Mouse (Mus musculus) midbrain, embryonic 14.5 days (tissue): Measurements from ENCODE around the gene Syt13. TPM values are rescaled to one million over a fixed set of nuclear protein-coding genes. Genes with fewer than 3 reads are reported as not detected.
A peak's percentile ranks its signal among the peaks of the same experiment; 100 is the strongest.

Experiments used
- ATAC-seq: fragments of 200-750 bp; cut with Nextera tagmentation; 2 replicates; pipeline ENCODE4 v1.8.0; 2017; ENCODE audit warnings: moderate number of reproducible peaks, moderate library complexity; ENCODE audit not compliant: low FRiP score, low TSS enrichment
- DNase-seq: peaks from one replicate; pipeline ENCODE4 v3.0.0-alpha.2; 2015
- H3K27ac ChIP-seq: fragments of 300-500 bp; sonication (generic); replicated peaks from 2 replicates; pipeline ENCODE4 v1.5.1; 2014; ENCODE audit warnings: mild to moderate bottlenecking, low read depth, low read length, moderate library complexity
- H3K27me3 ChIP-seq: fragments of 300-500 bp; sonication (generic); 2 replicates; pipeline ENCODE4 v1.6.1; 2014; ENCODE audit warnings: low read length, control low read depth, mixed read lengths; ENCODE audit not compliant: control insufficient read depth, insufficient read depth
- H3K36me3 ChIP-seq: fragments of 300-500 bp; sonication (generic); 2 replicates; pipeline ENCODE4 v1.6.1; 2014; ENCODE audit warnings: low read length, control low read depth; ENCODE audit not compliant: control insufficient read depth, insufficient read depth
- H3K4me1 ChIP-seq: fragments of 300-500 bp; sonication (generic); 2 replicates; pipeline ENCODE4 v1.6.1; 2014; ENCODE audit warnings: mild to moderate bottlenecking, antibody characterized with exemption, low read length, control low read depth; ENCODE audit not compliant: control insufficient read depth, insufficient read depth
- H3K4me2 ChIP-seq: fragments of 300-500 bp; sonication (generic); 2 replicates; pipeline ENCODE4 v1.6.1; 2014; ENCODE audit warnings: mild to moderate bottlenecking, low read length, moderate library complexity
- H3K4me3 ChIP-seq: fragments of 300-500 bp; sonication (generic); replicated peaks from 2 replicates; pipeline ENCODE4 v1.5.1; 2014; ENCODE audit warnings: low read depth, low read length
- H3K9ac ChIP-seq: fragments of 300-500 bp; sonication (generic); replicated peaks from 2 replicates; pipeline ENCODE4 v1.6.1; 2014; ENCODE audit warnings: mild to moderate bottlenecking, low read length, moderate library complexity
- H3K9me3 ChIP-seq: fragments of 300-500 bp; sonication (generic); 2 replicates; pipeline ENCODE4 v1.6.1; 2016; ENCODE audit warnings: low read length, control low read depth, mixed read lengths; ENCODE audit not compliant: control insufficient read depth
- WGBS: fragments of 180-500 bp; shearing (Covaris S2); extraction: QIAGEN DNeasy Blood & Tissue Kit; methylation state at CpG from one replicate; pipeline ENCODE4 v1.1.7; 2014; 5-methylcytosine and 5-hydroxymethylcytosine counted together
- polyA plus RNA-seq: library from polyadenylated mRNA; unstranded; fragments of >200 nt; fragmentation: Nextera tagmentation; extraction: Ambion mirVana; gene quantifications from 2 replicates; pipeline ENCODE4 v1.2.1, GENCODE M21; 2014

The Syt13 gene
- polyA plus RNA-seq, 1 experiment from 2014 or later, result 48.9 TPM

DNA sequence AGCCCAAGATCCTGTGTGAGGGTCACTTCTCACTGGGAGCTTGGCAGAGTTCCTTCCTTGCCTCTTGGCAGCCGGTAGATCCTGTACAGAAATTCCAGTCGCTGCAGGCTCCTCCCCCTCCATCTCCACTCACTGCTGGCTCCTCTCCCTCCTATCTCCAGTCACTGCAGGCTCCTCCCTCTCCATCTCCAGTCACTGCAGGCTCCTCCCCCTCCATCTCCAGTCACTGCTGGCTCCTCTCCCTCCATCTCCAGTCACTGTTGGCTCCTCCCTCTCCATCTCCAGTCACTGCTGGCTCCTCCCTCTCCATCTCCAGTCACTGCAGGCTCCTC lies 31.0 kb upstream of the Syt13 start:
- DNase-seq (peak; percentile 41), ATAC-seq (peak; percentile 17; the same call in 1 of the 2 replicates)
- WGBS, result 3% methylated on average over 2 of the region's 2 CpGs
- no peak overlapping the region for H3K4me3 ChIP-seq
- H3K36me3 ChIP-seq, result no peaks in the 10 kb centered on the region
- H3K4me1 ChIP-seq, result peaks cover 7% of the 10 kb centered on the region
- H3K9ac ChIP-seq, result no peak overlapping the region
- H3K27me3 ChIP-seq, result no peaks in the 10 kb centered on the region
- H3K27ac ChIP-seq, result no peak overlapping the region
- peak overlapping the region; percentile 16; the same call in 1 of the 2 replicates for H3K4me2 ChIP-seq
- no peaks in the 10 kb centered on the region for H3K9me3 ChIP-seq

DNA sequence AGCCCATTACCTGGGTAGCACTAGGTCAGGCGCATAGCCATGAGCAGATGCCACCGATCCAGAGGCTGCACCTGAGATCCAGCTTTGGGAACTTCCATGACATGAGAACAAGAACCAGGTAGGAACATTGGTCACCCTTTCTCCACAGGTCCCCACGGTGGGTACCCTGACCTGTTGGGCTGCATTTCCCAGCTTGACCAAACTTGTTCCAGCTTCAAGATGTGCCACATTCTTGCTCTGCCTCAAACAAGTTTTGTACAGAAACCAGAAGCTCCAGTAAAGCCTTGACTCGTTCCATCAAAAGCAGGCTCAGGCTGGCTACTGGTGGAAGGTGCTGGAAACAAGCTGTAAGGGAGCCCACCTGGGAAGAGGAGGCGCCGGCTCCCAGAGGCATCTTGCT lies 29.9 kb upstream of the Syt13 start:
- DNase-seq, result no peak
- peaks cover 7% of the 10 kb centered on the region for H3K4me1 ChIP-seq
- no peaks in the 10 kb centered on the region for H3K9me3 ChIP-seq
- H3K27me3 ChIP-seq, result no peaks in the 10 kb centered on the region
- no peak for ATAC-seq
- no peak overlapping the region for H3K9ac ChIP-seq
- WGBS, result 96% methylated on average over 6 of the region's 6 CpGs
- H3K27ac ChIP-seq, result no peak overlapping the region
- no peak overlapping the region for H3K4me2 ChIP-seq
- H3K36me3 ChIP-seq, result no peaks in the 10 kb centered on the region
- H3K4me3 ChIP-seq, result no peak overlapping the region

DNA sequence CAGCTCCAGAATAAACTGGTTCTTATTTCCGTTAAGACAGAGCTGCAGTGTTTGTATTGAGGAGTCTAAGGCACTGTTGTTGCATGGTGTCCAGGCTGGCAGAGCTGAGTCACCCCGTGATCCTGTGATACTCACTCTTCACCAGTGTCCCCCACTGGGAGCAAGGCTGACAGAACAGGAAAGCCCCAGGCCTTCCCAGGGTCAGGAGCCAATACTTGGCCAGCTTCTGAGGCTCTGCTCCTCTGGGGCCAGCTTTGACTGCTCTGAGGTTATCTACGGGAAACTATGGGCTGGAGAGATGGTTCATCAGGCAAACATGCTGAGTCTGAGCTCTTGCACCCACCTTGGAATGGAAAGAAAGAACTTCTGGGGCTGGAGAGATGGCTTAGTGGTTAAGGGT lies 28.0 kb upstream of the Syt13 start:
- DNase-seq, result no peak
- no peak overlapping the region for H3K4me2 ChIP-seq

DNA sequence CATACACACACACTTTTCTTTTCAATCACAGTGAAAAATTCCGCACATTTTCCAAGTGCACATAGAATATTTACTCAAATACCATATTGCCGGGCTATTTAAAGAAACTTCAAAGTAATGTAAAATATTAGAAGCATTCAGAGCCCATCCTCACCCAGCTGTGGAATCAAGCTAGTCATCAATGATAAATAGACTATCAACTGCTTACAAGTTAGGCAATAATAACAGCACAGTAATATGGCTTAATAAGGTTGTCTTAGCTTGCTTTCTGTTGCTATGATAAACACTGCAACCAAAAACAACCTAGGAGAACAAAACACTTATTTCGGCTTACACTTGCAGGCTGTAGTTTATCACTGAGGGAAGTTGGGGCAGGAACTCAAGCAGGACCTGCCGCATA lies 22.4 kb upstream of the Syt13 start:
- Histone ChIP-seq H3K9ac (no peak overlapping the region), H3K4me1 (no peaks in the 10 kb centered on the region), H3K36me3 (no peaks in the 10 kb centered on the region), H3K27me3 (no peaks in the 10 kb centered on the region), H3K9me3 (no peaks in the 10 kb centered on the region), H3K27ac (no peak overlapping the region), H3K4me3 (no peak overlapping the region), H3K4me2 (no peak overlapping the region)
- DNase-seq (no peak), ATAC-seq (no peak)
- 94% methylated on average over 4 of the region's 4 CpGs for WGBS

More for the DNA sequence above, 28.0 kb upstream of the Syt13 start:
- no peak overlapping the region for H3K9ac ChIP-seq
- ATAC-seq, result no peak
- 78% methylated on average over 3 of the region's 3 CpGs for WGBS
- peaks cover 7% of the 10 kb centered on the region for H3K4me1 ChIP-seq
- no peak overlapping the region for H3K4me3 ChIP-seq
- no peaks in the 10 kb centered on the region for H3K9me3 ChIP-seq
- H3K36me3 ChIP-seq, result no peaks in the 10 kb centered on the region
- no peaks in the 10 kb centered on the region for H3K27me3 ChIP-seq
- no peak overlapping the region for H3K27ac ChIP-seq

DNA sequence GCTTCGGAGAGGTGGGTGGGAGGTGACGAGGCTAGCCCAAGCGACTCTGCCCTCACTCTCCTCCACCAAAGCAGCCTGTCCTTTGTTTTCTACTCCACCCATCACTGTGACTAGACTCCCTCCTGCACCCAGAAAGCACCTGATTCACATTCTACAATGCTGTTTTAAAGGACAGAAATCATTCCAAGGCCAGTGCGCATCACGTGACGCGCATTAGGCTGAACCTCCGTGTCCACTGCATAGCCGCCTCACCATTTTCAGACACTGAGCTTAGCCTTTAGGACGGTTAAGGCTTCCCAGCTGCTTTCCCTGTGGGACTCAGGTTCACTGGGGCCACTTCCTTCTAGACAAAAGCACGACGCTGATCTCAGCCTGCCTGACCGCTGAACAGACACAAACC lies 11.2 kb upstream of the Syt13 start:
- H3K4me1 ChIP-seq, result no peaks in the 10 kb centered on the region
- H3K27ac ChIP-seq, result no peak overlapping the region
- H3K27me3 ChIP-seq, result no peaks in the 10 kb centered on the region
- WGBS, result 75% methylated on average over 13 of the region's 13 CpGs
- H3K9me3 ChIP-seq, result no peaks in the 10 kb centered on the region
- ATAC-seq (no peak), DNase-seq (no peak)
- H3K9ac ChIP-seq, result no peak overlapping the region
- no peak overlapping the region for H3K4me3 ChIP-seq
- H3K36me3 ChIP-seq, result no peaks in the 10 kb centered on the region
- no peak overlapping the region for H3K4me2 ChIP-seq

DNA sequence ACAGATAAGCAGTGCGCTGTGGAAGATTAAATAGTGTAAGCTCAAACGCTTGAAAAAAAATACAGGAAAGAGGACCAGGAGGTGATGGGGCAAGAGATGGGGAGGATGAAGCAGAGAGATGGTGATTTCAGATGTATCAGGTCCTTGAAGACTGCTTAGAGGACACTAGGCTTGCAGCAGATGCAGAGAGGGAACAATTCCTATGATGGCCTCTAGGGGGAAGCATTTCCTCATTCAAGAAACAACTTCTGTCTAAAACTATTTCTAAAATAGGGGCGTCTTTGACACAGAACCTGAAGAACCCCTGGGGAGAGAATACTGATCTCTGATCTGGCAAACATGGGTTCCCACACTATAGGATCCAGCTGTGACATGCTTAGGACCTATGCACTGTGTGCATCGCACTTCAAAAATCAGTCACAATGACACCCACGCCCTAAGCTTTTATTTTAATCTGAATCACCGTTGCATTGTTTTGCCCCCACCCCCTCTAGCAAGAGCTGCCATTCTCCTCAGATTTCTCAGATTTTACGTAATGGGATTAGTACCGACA lies 10.5 kb upstream of the Syt13 start:
- H3K9ac ChIP-seq, result no peak overlapping the region
- WGBS, result 28% methylated on average over 8 of the region's 8 CpGs
- H3K27me3 ChIP-seq, result no peaks in the 10 kb centered on the region
- H3K36me3 ChIP-seq, result no peaks in the 10 kb centered on the region
- H3K27ac ChIP-seq, result no peak overlapping the region
- DNase-seq, result peak; percentile 92
- H3K9me3 ChIP-seq, result no peaks in the 10 kb centered on the region
- ATAC-seq, result no peak
- no peaks in the 10 kb centered on the region for H3K4me1 ChIP-seq
- H3K4me3 ChIP-seq, result no peak overlapping the region
- no peak overlapping the region for H3K4me2 ChIP-seq

DNA sequence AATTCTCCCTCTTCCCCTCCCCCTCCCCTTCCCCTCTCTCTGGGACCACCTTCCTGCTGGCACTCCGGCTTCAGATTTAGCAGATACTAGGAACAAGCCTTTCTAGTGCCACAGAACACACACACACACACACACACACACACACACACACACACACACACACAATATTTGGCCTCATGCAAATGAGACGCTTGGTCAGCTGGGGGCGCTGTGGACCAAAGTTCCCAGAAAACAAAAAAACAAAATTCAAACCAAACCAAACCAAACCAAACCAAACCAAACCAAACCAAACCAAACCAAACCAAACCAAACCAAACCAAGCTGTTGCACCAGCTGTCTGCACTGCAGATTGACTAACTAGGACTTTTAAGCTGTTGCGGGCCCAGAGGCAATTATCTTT lies 4.5 kb upstream of the Syt13 start:
- 63% methylated on average over 4 of the region's 4 CpGs for WGBS
- H3K9me3 ChIP-seq, result no peaks in the 10 kb centered on the region
- peak; percentile 26 for DNase-seq
- H3K27me3 ChIP-seq, result no peaks in the 10 kb centered on the region
- H3K4me2 ChIP-seq, result no peak overlapping the region
- H3K4me3 ChIP-seq, result no peak overlapping the region
- H3K27ac ChIP-seq, result no peak overlapping the region
- ATAC-seq, result no peak
- H3K4me1 ChIP-seq, result peaks cover 31% of the 10 kb centered on the region
- no peak overlapping the region for H3K9ac ChIP-seq
- no peaks in the 10 kb centered on the region for H3K36me3 ChIP-seq

DNA sequence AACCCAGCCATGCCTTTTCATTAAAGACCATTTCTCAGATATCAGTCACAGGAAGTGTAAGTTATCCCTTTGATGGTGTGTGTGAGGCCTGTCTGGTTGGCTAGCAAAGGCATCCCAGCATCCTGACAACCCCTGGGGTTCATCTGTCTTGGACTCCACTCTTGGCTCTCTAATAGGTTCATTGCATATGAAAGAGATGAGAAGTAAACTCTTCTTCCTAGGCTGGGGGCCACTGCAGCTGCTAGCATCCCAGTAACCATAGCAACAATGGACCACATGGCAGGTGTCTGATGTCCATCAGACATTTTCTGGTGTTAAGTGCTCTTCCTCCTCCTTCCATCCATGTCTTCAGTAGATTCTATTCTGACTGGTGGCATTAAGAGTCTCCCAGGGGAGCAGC lies 2.6 kb upstream of the Syt13 start:
- H3K4me2 ChIP-seq, result no peak overlapping the region
- no peak overlapping the region for H3K9ac ChIP-seq
- peaks cover 47% of the 10 kb centered on the region for H3K4me1 ChIP-seq
- H3K9me3 ChIP-seq, result no peaks in the 10 kb centered on the region
- peak; percentile 26; the same call in 1 of the 2 replicates for ATAC-seq
- peak overlapping the region; percentile 65 for H3K27ac ChIP-seq
- DNase-seq, result peak; percentile 73
- H3K4me3 ChIP-seq, result no peak overlapping the region
- no peaks in the 10 kb centered on the region for H3K27me3 ChIP-seq
- no peaks in the 10 kb centered on the region for H3K36me3 ChIP-seq

DNA sequence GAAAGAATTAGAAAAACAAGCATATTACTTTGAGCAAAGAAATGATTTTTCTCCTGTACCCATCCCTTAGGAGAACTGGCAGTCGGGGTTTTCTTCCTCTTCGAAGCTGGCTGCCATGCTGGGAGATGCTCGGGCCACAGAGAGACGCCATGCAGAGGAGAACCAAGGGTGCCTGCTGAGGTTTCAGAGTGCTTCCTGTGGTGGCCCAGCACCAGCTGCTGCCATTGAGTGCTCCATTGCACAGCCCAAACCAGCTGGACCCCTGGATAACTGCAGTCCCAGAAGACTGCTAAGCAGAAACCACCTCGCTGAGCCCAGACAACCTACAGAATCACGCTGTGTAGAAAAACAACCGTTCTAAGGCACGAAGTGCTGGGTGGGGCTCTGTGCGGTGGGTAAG lies 1.6 kb upstream of the Syt13 start:
- Histone ChIP-seq H3K27ac (peak overlapping the region; percentile 65; the same call in 1 of the 2 replicates), H3K4me1 (peaks cover 55% of the 10 kb centered on the region), H3K36me3 (no peaks in the 10 kb centered on the region), H3K4me2 (peak overlapping the region; percentile 13; the same call in 1 of the 2 replicates), H3K9me3 (no peaks in the 10 kb centered on the region), H3K4me3 (no peak overlapping the region), H3K27me3 (no peaks in the 10 kb centered on the region), H3K9ac (no peak overlapping the region)
- 10% methylated on average over 9 of the region's 9 CpGs for WGBS
- DNase-seq (peak; percentile 18), ATAC-seq (no peak)
